Comparison of ENCODE assay signal across 13 mouse cellular contexts in genomic region chr2:51531106-51531839, GRCm38 (mm10).
DNase-seq lines count a peak whose midpoint lies in the region; ATAC-seq and TF ChIP-seq lines count a peak whose summit lies in the region.
"Had no signal": no experiment of that assay in that cellular context is flagged by ENCODE, and none has a peak within 500 bp of the region (broad histone marks: within the 10 kb centered on the region; RNA-seq: fewer than 3 reads in every experiment).

No protein-coding gene starts in this region.

- no peak overlapping the region for H3K4me3 ChIP-seq in lung, embryonic 16.5 days (ENCODE audit: low read length)
- no peak overlapping the region for H3K4me3 ChIP-seq in limb, embryonic 13.5 days
- no peak overlapping the region for H3K4me3 ChIP-seq in stomach, postnatal 0 days (ENCODE audit: low read depth, low read length)
- H3K4me3 ChIP-seq in forebrain, embryonic 16.5 days (replicated peaks; ENCODE audit: low read length): no peak overlapping the region
- H3K4me3 ChIP-seq: heart, embryonic 13.5 days; megakaryocyte, embryonic 14.5 days had no signal

- WGBS in lung, embryonic 16.5 days: 8% methylated on average over 10 of the region's 10 CpGs
- WGBS in limb, embryonic 13.5 days: 47% methylated on average over 10 of the region's 10 CpGs
- 14% methylated on average over 10 of the region's 10 CpGs for WGBS in stomach, postnatal 0 days
- WGBS in forebrain, embryonic 16.5 days: 56% methylated on average over 10 of the region's 10 CpGs

- no peak for TF ChIP-seq EP300 in stomach, postnatal 0 days (optimal IDR thresholded peaks at IDR 0.05)

- no peaks in the 10 kb centered on the region for H3K36me3 ChIP-seq in lung, embryonic 16.5 days (ENCODE audit: control insufficient read depth, insufficient read depth, low read length)
- H3K36me3 ChIP-seq in limb, embryonic 13.5 days: no peaks in the 10 kb centered on the region
- no peaks in the 10 kb centered on the region for H3K36me3 ChIP-seq in stomach, postnatal 0 days (ENCODE audit: control insufficient read depth, insufficient read depth, low read length)
- no peaks in the 10 kb centered on the region for H3K36me3 ChIP-seq in forebrain, embryonic 16.5 days (ENCODE audit: control insufficient read depth, insufficient read depth)
- H3K36me3 ChIP-seq: heart, embryonic 13.5 days had no signal

- no peak for TF ChIP-seq CTCF in stomach, postnatal 0 days (IDR thresholded peaks at IDR 0.05; ENCODE audit: low read depth)

- H3K9me3 ChIP-seq in lung, embryonic 16.5 days (ENCODE audit: control insufficient read depth, low read length): no peaks in the 10 kb centered on the region
- no peaks in the 10 kb centered on the region for H3K9me3 ChIP-seq in limb, embryonic 13.5 days
- H3K9me3 ChIP-seq in stomach, postnatal 0 days (ENCODE audit: control insufficient read depth, low read length): no peaks in the 10 kb centered on the region
- H3K9me3 ChIP-seq in forebrain, embryonic 16.5 days (ENCODE audit: control insufficient read depth, low read length): no peaks in the 10 kb centered on the region
- H3K9me3 ChIP-seq: heart, embryonic 13.5 days had no signal

- H3K27me3 ChIP-seq in lung, embryonic 16.5 days (ENCODE audit: control insufficient read depth, insufficient read depth, low read depth, low read length): no peaks in the 10 kb centered on the region; the same call in 1 of the 2 replicates
- no peaks in the 10 kb centered on the region for H3K27me3 ChIP-seq in limb, embryonic 13.5 days
- no peaks in the 10 kb centered on the region for H3K27me3 ChIP-seq in stomach, postnatal 0 days (ENCODE audit: control insufficient read depth, insufficient read depth, low read length)
- H3K27me3 ChIP-seq in forebrain, embryonic 16.5 days (replicated peaks; ENCODE audit: control insufficient read depth, insufficient read depth, low read length): no peaks in the 10 kb centered on the region
- H3K27me3 ChIP-seq: heart, embryonic 13.5 days; megakaryocyte, embryonic 14.5 days had no signal

- no peak for DNase-seq in lung, postnatal 14 days
- peak; percentile 7 for DNase-seq in embryo, embryonic 11.5 days (ENCODE audit: low read depth, low spot score)
- no peak for DNase-seq in stomach, postnatal 0 days (ENCODE audit: low spot score)
- DNase-seq in right cerebral cortex, postnatal 10 days (ENCODE audit: low spot score in 2 of 2): no peak
- DNase-seq: cerebellum, adult 18-20 months; liver; spleen, adult 18-20 months had no signal

- no peak overlapping the region for H3K4me2 ChIP-seq in lung, embryonic 16.5 days (ENCODE audit: low read depth, low read length)
- H3K4me2 ChIP-seq in limb, embryonic 13.5 days (replicated peaks): no peak overlapping the region
- H3K4me2 ChIP-seq in stomach, postnatal 0 days (replicated peaks; ENCODE audit: low read depth): no peak overlapping the region
- H3K4me2 ChIP-seq in forebrain, embryonic 16.5 days (ENCODE audit: low read length): no peak overlapping the region
- H3K4me2 ChIP-seq: heart, embryonic 13.5 days had no signal

- peak overlapping the region; percentile 49 for H3K27ac ChIP-seq in lung, embryonic 16.5 days (ENCODE audit: low read length)
- no peak overlapping the region for H3K27ac ChIP-seq in limb, embryonic 13.5 days
- no peak overlapping the region for H3K27ac ChIP-seq in stomach, postnatal 0 days (replicated peaks)
- H3K27ac ChIP-seq in forebrain, embryonic 16.5 days (ENCODE audit: low read length): no peak overlapping the region
- H3K27ac ChIP-seq: heart, embryonic 13.5 days had no signal

- peaks cover 20% of the 10 kb centered on the region for H3K4me1 ChIP-seq in lung, embryonic 16.5 days (replicated peaks; ENCODE audit: control insufficient read depth, insufficient read depth, low read length)
- H3K4me1 ChIP-seq in limb, embryonic 13.5 days: peaks cover 13% of the 10 kb centered on the region
- H3K4me1 ChIP-seq in stomach, postnatal 0 days (replicated peaks; ENCODE audit: control insufficient read depth, insufficient read depth): no peaks in the 10 kb centered on the region
- H3K4me1 ChIP-seq in forebrain, embryonic 16.5 days (replicated peaks; ENCODE audit: control insufficient read depth, insufficient read depth, low read length): no peaks in the 10 kb centered on the region
- H3K4me1 ChIP-seq: megakaryocyte, embryonic 14.5 days had no signal

- no peak overlapping the region for H3K9ac ChIP-seq in lung, embryonic 16.5 days (ENCODE audit: low read length)
- H3K9ac ChIP-seq in limb, embryonic 13.5 days: no peak overlapping the region
- no peak overlapping the region for H3K9ac ChIP-seq in stomach, postnatal 0 days (ENCODE audit: low read length)
- H3K9ac ChIP-seq in forebrain, embryonic 16.5 days (replicated peaks; ENCODE audit: low read depth, low read length): no peak overlapping the region
- H3K9ac ChIP-seq: heart, embryonic 13.5 days had no signal

- ATAC-seq in lung, embryonic 16.5 days (ENCODE audit: low read depth): peak; percentile 83
- ATAC-seq in limb, embryonic 13.5 days (ENCODE audit: low FRiP score, low read depth): peak; percentile 24
- peak; percentile 32; the same call in 1 of the 2 replicates for ATAC-seq in stomach, postnatal 0 days (ENCODE audit: low FRiP score, low TSS enrichment)
- no peak for ATAC-seq in forebrain, embryonic 16.5 days
- ATAC-seq: inflammation-experienced regulatory T-cells, adult 6 months had no signal
